Mouse (Mus musculus): ENCODE measurements at regions not wholly inside any gene's neighbourhood (a gene's known extent, or its start where the extent isn't known, plus 50 kb on each side); places are given as distances from the start of the nearest gene placed in this dataset.

DNA sequence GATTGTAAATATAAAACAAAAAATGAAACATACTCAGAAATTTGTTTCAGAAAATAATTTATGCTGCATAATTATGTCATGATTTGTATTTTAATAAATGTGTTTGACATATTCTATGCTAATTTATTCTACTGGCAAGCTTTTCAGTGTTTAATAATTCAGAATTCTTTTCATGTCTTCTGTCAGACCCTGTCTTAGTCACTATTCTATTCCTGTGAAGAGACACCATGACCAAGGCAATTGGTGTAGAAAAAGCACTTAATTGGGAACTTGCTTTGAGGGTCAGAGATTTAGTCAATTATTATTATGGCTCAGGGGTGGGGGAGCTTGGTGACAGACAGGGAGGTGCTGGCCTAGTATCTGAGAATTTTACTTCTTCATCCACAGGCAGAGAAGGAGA lies 402.6 kb upstream of the Fam174a start:
- TF ChIP-seq E2F4 (IDR thresholded peaks at IDR 0.05; ENCODE audit: insufficient replicate concordance, low read depth, low read length) (no peak), ETS1 (conservative IDR thresholded peaks at IDR 0.05; ENCODE audit: low read depth, low read length) (no peak), POLR2A (IDR thresholded peaks at IDR 0.05; ENCODE audit: low read depth, low read length) (no peak), CTCF (conservative IDR thresholded peaks at IDR 0.05 in 1 of 2, IDR thresholded peaks at IDR 0.05 in 1 of 2; ENCODE audit: low read depth in 2 of 2, low read length in 2 of 2) (no peak), EP300 (IDR thresholded peaks at IDR 0.05; ENCODE audit: low read length) (no peak), KAT2A (IDR thresholded peaks at IDR 0.05; ENCODE audit: insufficient replicate concordance, low read length) (no peak), JUND (conservative IDR thresholded peaks at IDR 0.05; ENCODE audit: low read depth, low read length) (no peak), MYC (IDR thresholded peaks at IDR 0.05; ENCODE audit: low read depth, low read length) (no peak), HCFC1 (IDR thresholded peaks at IDR 0.05; ENCODE audit: low read depth, low read length) (no peak), USF1 (IDR thresholded peaks at IDR 0.05; ENCODE audit: low read depth, low read length) (no peak), ZNF384 (IDR thresholded peaks at IDR 0.05; ENCODE audit: low read depth, low read length) (no peak)

All from CH12.LX (cell line).